Mouse (Mus musculus): ENCODE data around the gene Abhd14a.

DNA sequence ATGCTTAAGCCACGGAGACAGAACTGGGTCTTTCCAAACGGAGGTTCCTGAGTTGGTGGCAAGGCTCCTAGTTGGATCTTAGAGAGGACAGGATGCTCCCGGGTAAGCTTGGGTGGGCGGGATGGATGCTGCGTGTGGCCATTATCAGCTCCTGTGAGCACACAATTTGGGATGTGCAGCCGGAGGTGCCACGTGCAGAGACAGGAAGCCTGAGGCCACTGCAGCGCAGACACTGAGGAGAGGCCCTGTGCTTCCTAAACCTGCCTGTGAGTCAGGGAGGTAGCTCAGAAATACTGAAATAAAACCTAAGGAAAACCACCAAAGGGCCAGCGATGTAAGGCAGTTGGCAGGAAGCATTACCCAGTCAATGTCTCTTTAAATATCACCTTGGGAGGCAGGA lies 22.3 kb upstream of the Abhd14a start:
- TF ChIP-seq GATA1 (IDR thresholded peaks at IDR 0.05; ENCODE audit: low read length) (no peak), TAL1 (IDR thresholded peaks at IDR 0.05; ENCODE audit: low read length) (no peak)

Measured in erythroblast, embryonic 14.5 days (primary cell).